19 mouse cellular contexts compared by ENCODE assay signal in genomic region chr9:92173318-92173985, GRCm38 (mm10). TPM values are rescaled to one million over a fixed set of nuclear protein-coding genes. Genes with fewer than 3 reads are reported as not detected.
A peak's percentile ranks its signal among the peaks of the same experiment; 100 is the strongest.
DNase-seq lines count a peak whose midpoint lies in the region; ATAC-seq and TF ChIP-seq lines count a peak whose summit lies in the region.
"Had no signal": no experiment of that assay in that cellular context is flagged by ENCODE, and none has a peak within 500 bp of the region (broad histone marks: within the 10 kb centered on the region; RNA-seq: fewer than 3 reads in every experiment).

No protein-coding gene starts in this region.

- H3K36me3 ChIP-seq in forebrain, embryonic 11.5 days (ENCODE audit: control insufficient read depth, insufficient read depth, low read length), result no peaks in the 10 kb centered on the region
- no peaks in the 10 kb centered on the region for H3K36me3 ChIP-seq in forebrain, embryonic 10.5 days (replicated peaks)
- no peaks in the 10 kb centered on the region for H3K36me3 ChIP-seq in forebrain, embryonic 13.5 days (ENCODE audit: poor library complexity, severe bottlenecking)
- no peaks in the 10 kb centered on the region for H3K36me3 ChIP-seq in hindbrain, postnatal 0 days (ENCODE audit: insufficient read depth, low read length)
- no peaks in the 10 kb centered on the region for H3K36me3 ChIP-seq in midbrain, postnatal 0 days (ENCODE audit: insufficient read depth, low read length)
- H3K36me3 ChIP-seq: intestine, embryonic 15.5 days; liver, embryonic 15.5 days had no signal

- H3K4me3 ChIP-seq in forebrain, embryonic 11.5 days (ENCODE audit: low read depth, low read length), result no peak overlapping the region
- no peak overlapping the region for H3K4me3 ChIP-seq in forebrain, embryonic 10.5 days
- H3K4me3 ChIP-seq in forebrain, embryonic 13.5 days, result no peak overlapping the region
- H3K4me3 ChIP-seq in hindbrain, postnatal 0 days (ENCODE audit: low read length), result no peak overlapping the region
- H3K4me3 ChIP-seq in midbrain, postnatal 0 days (ENCODE audit: low read depth, low read length), result no peak overlapping the region
- H3K4me3 ChIP-seq: intestine, embryonic 15.5 days; liver, embryonic 15.5 days; myocyte had no signal

- no peak overlapping the region for H3K4me2 ChIP-seq in forebrain, embryonic 11.5 days (ENCODE audit: low read depth, low read length, severe bottlenecking)
- H3K4me2 ChIP-seq in forebrain, embryonic 13.5 days, result no peak overlapping the region
- H3K4me2 ChIP-seq in hindbrain, postnatal 0 days (ENCODE audit: low read depth, low read length), result no peak overlapping the region
- H3K4me2 ChIP-seq in midbrain, postnatal 0 days (ENCODE audit: low read depth, low read length, poor library complexity, severe bottlenecking), result no peak overlapping the region
- H3K4me2 ChIP-seq: intestine, embryonic 15.5 days; liver, embryonic 15.5 days had no signal

- TF ChIP-seq CTCF in hindbrain, postnatal 0 days (IDR thresholded peaks at IDR 0.05; ENCODE audit: low read depth), result no peak
- TF ChIP-seq CTCF in midbrain, postnatal 0 days (IDR thresholded peaks at IDR 0.05), result no peak

- ATAC-seq in forebrain, embryonic 11.5 days (replicated peaks; ENCODE audit: low FRiP score), result peak; percentile 26; the same call in 1 of the 2 replicates
- peak; percentile 56 for ATAC-seq in forebrain, embryonic 13.5 days
- peak; percentile 32; the same call in 1 of the 2 replicates for ATAC-seq in hindbrain, postnatal 0 days
- peak; percentile 71 for ATAC-seq in midbrain, postnatal 0 days (ENCODE audit: low FRiP score)
- ATAC-seq: intestine, embryonic 15.5 days had no signal

- H3K9me3 ChIP-seq in forebrain, embryonic 11.5 days (ENCODE audit: control insufficient read depth, low read length), result no peaks in the 10 kb centered on the region
- no peaks in the 10 kb centered on the region for H3K9me3 ChIP-seq in forebrain, embryonic 10.5 days
- H3K9me3 ChIP-seq in forebrain, embryonic 13.5 days (replicated peaks), result no peaks in the 10 kb centered on the region
- H3K9me3 ChIP-seq in hindbrain, postnatal 0 days (ENCODE audit: low read length), result no peaks in the 10 kb centered on the region
- no peaks in the 10 kb centered on the region for H3K9me3 ChIP-seq in midbrain, postnatal 0 days (ENCODE audit: low read length)
- H3K9me3 ChIP-seq: intestine, embryonic 15.5 days; liver, embryonic 15.5 days had no signal

- DNase-seq in forebrain, embryonic 11.5 days (ENCODE audit: low spot score), result no peak
- no peak for DNase-seq in forebrain, embryonic 10.5 days (ENCODE audit: extremely low spot score, low spot score)
- DNase-seq in hindbrain, postnatal 0 days (ENCODE audit: low spot score), result no peak
- DNase-seq in midbrain, postnatal 0 days (ENCODE audit: low spot score), result no peak
- no peak for DNase-seq in adrenal gland, adult 8-10 months
- DNase-seq in thymus, postnatal 10 days (ENCODE audit: low spot score in 2 of 2), result no peak
- DNase-seq in lung, postnatal 25 days (ENCODE audit: low spot score), result no peak
- DNase-seq: heart, adult 11 months; thymus, postnatal 36 days had no signal

- H3K4me1 ChIP-seq in forebrain, embryonic 11.5 days (replicated peaks; ENCODE audit: control insufficient read depth, insufficient read depth, low read length), result peaks cover 3% of the 10 kb centered on the region; the same call in 1 of the 2 replicates
- peaks cover 12% of the 10 kb centered on the region for H3K4me1 ChIP-seq in forebrain, embryonic 10.5 days
- peaks cover 11% of the 10 kb centered on the region for H3K4me1 ChIP-seq in forebrain, embryonic 13.5 days
- H3K4me1 ChIP-seq in hindbrain, postnatal 0 days (ENCODE audit: insufficient read depth, low read length), result peaks cover 6% of the 10 kb centered on the region; the same call in 1 of the 2 replicates
- H3K4me1 ChIP-seq in midbrain, postnatal 0 days (ENCODE audit: insufficient read depth, low read length), result no peaks in the 10 kb centered on the region; the same call in 1 of the 2 replicates
- H3K4me1 ChIP-seq: intestine, embryonic 15.5 days; liver, embryonic 15.5 days had no signal

- no peak overlapping the region for H3K9ac ChIP-seq in forebrain, embryonic 11.5 days (ENCODE audit: low read length)
- H3K9ac ChIP-seq in forebrain, embryonic 13.5 days, result no peak overlapping the region
- no peak overlapping the region for H3K9ac ChIP-seq in hindbrain, postnatal 0 days (replicated peaks; ENCODE audit: low read length)
- H3K9ac ChIP-seq in midbrain, postnatal 0 days (replicated peaks; ENCODE audit: low read length, poor library complexity, severe bottlenecking), result no peak overlapping the region
- H3K9ac ChIP-seq: intestine, embryonic 15.5 days; liver, embryonic 15.5 days had no signal

- WGBS in forebrain, embryonic 11.5 days, result 93% methylated on average over 3 of the region's 3 CpGs
- WGBS in forebrain, embryonic 10.5 days, result 97% methylated on average over 3 of the region's 3 CpGs
- whole genome bisulfite sequencing in forebrain, embryonic 13.5 days, result 95% methylated on average over 3 of the region's 3 CpGs
- WGBS in hindbrain, postnatal 0 days, result 95% methylated on average over 3 of the region's 3 CpGs
- WGBS in midbrain, postnatal 0 days, result 96% methylated on average over 3 of the region's 3 CpGs

- no peaks in the 10 kb centered on the region for H3K27me3 ChIP-seq in forebrain, embryonic 11.5 days (ENCODE audit: control insufficient read depth, insufficient read depth, low read length)
- peaks cover 7% of the 10 kb centered on the region; the same call in 1 of the 2 replicates for H3K27me3 ChIP-seq in forebrain, embryonic 10.5 days (ENCODE audit: poor library complexity, severe bottlenecking)
- no peaks in the 10 kb centered on the region for H3K27me3 ChIP-seq in forebrain, embryonic 13.5 days
- no peaks in the 10 kb centered on the region for H3K27me3 ChIP-seq in hindbrain, postnatal 0 days (ENCODE audit: insufficient read depth, low read length)
- H3K27me3 ChIP-seq in midbrain, postnatal 0 days (ENCODE audit: insufficient read depth, low read length), result no peaks in the 10 kb centered on the region
- H3K27me3 ChIP-seq: intestine, embryonic 15.5 days; liver, embryonic 15.5 days had no signal

- H3K27ac ChIP-seq in forebrain, embryonic 11.5 days (ENCODE audit: low read depth, low read length), result no peak overlapping the region
- H3K27ac ChIP-seq in forebrain, embryonic 10.5 days, result no peak overlapping the region
- H3K27ac ChIP-seq in forebrain, embryonic 13.5 days, result no peak overlapping the region
- no peak overlapping the region for H3K27ac ChIP-seq in hindbrain, postnatal 0 days
- no peak overlapping the region for H3K27ac ChIP-seq in midbrain, postnatal 0 days (ENCODE audit: low read depth, low read length)
- H3K27ac ChIP-seq: intestine, embryonic 15.5 days; kidney, postnatal 0 days; liver, embryonic 15.5 days; macrophage had no signal

RNA-seq across cellular contexts. Expression of gene Plscr5, which starts 19.3 kb away (rescaled TPM):
- not detected in 2 replicates for polyA plus RNA-seq in forebrain, embryonic 11.5 days (2014; fragmentation: Nextera tagmentation; extraction: Ambion mirVana)
- polyA plus RNA-seq in forebrain, embryonic 10.5 days (2016; fragmentation: Nextera tagmentation; extraction: Ambion mirVana), result not detected in 2 replicates
- polyA plus RNA-seq in forebrain, embryonic 13.5 days (2015; fragmentation: Nextera tagmentation; extraction: Ambion mirVana), result 0.18 and 0.29 TPM in 2 replicates
- 0.14 and 0.26 TPM in 2 replicates for total RNA-seq in hindbrain, postnatal 0 days (2014; rRNA removed)
- polyA plus RNA-seq in hindbrain, postnatal 0 days (2015; fragmentation: Nextera tagmentation; extraction: Ambion mirVana), result 0.44 and 0.60 TPM in 2 replicates
- total RNA-seq in midbrain, postnatal 0 days (2014; rRNA removed), result 0.47 TPM in 1 of 2 replicates, not detected in the other
- polyA plus RNA-seq in midbrain, postnatal 0 days (2015; fragmentation: Nextera tagmentation; extraction: Ambion mirVana), result 0.79 and 0.85 TPM in 2 replicates
- total RNA-seq in adrenal gland, adult 8-10 months (2022), result not detected
- total RNA-seq: adrenal gland, postnatal 14 days; heart, postnatal 10 days; layer of hippocampus, adult 8-10 months had no signal
- polyA plus RNA-seq: embryonic facial prominence, embryonic 14.5 days; intestine, embryonic 15.5 days; kidney, postnatal 0 days; liver, embryonic 15.5 days; macrophage; myocyte had no signal
